Mouse (Mus musculus): ENCODE results near the gene Anxa11. TPM values are rescaled to one million over a fixed set of nuclear protein-coding genes. Genes with fewer than 3 reads are reported as not detected.
"Not testable (repeated sequence)": the region's sequence is repeated elsewhere in the genome, so short reads cannot be mapped to it uniquely, and the experiment has no call there.

Gene Anxa11
- total RNA-seq, 2 experiments from 2014 or later = 9.3 to 11.0 TPM

DNA sequence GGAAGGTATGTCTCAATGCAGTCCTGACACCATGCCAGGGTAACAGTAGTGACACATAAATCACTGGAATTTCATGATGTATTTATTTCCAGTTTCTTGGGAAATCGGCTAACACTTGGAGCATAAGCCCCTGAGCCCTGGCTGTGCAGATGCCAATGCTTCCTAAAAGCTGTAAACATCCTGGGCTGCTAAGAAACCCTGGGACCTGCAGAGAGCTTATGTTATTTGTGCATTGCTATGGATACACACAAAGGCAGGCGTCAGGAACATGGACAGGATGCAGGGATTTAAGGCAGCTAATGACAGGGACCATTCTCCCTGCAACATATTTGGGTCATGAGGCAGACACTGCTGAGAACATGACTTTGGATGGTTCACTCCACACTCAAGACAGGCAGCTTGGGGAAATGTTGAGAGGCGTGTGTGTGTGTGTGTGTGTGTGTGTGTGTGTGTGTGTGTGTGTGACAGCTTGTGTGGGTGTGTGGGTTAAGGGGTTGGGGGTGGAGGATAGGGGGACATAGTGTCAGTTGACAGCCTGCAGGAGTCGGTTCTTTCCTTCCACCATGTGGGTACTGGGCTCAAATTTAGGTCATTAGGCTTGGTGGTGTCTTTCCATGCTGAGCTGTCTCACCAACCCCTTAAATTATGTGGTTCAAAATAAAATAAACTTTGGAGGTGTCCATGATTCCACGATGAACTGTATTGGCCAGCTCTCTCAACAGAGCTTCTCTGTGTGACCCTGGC lies 76.6 kb downstream of the Anxa11 start:
- intact Hi-C loops (cut with DNase I); DNase-seq (ENCODE audit: extremely low spot score in 1 of 2, low spot score in 2 of 2): not testable (repeated sequence)

DNA sequence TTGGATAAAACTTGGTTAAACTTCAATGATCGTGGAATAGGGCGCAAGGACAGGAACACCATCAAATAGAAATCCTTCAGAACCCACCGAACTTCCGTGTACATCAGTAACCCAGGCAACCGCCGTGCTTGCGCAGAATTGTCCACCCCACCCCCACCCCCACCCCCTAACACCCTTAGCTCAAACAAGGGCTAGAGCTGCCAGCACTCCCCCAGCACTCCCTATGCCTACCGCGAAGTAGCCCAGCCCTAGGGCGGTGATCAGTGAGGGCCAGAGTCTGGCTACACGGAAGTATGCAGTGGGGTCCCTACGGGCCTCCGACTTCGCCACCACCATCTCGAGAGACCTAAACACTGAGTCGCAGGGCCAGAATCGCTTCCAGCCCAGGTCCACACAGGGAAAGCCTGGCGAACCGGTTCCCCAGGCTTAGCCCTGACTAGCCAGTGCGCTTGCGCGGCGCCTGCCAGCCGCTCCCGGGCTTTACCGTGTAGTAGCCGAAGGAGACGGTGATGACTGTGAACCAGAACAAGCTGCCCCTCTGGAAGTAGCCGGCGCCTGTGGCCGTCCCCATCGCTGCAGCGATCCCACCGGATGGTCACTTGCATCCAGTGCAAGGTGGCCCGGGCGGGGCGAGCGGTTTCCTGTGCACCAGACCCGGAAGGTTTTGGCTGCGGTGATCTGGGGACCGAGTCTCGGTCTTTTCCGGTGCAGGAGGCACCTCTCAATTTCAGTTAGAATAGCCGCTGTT lies 85.0 kb downstream of the Anxa11 start:
- intact Hi-C loops (cut with DNase I); DNase-seq (ENCODE audit: extremely low spot score in 1 of 2, low spot score in 2 of 2): not testable (repeated sequence)

DNA sequence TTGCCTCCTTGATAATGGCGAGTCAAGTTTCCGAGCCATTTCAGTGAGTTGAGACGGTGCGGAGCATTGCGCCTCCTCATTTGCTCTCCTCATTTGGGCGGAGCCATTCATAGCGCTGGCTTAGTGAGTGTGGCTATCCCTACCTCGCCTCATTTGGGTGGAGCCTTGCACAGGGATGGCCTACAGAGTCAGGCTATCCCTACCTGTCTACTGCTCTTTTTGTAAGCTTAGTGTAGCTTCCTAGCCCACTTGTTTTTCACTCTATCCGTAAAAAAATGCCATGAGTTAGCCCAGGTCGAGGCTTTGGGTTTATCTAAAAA lies 85.6 kb downstream of the Anxa11 start, which contains the start of gene Tmem254a:
Gene Tmem254a, minus strand, starts transcription at position 111 of the 320 bp plus-strand sequence.
- intact Hi-C loops (cut with DNase I); DNase-seq (ENCODE audit: extremely low spot score in 1 of 2, low spot score in 2 of 2): not testable (repeated sequence)

Small RNA genes within 50 kb of the gene (microRNA-seq; reads per million reads assigned to microRNA genes)
- gene Gm23701 = not detected

Other genes with a start within 250 kb of the Anxa11 start
- 10 to 100 TPM; 21.1 to 22.0 TPM for gene Ppif, start 148.0 kb upstream of the Anxa11 start, total RNA-seq (2021)
- 10 to 100 TPM; 34.9 to 41.8 TPM for gene Zcchc24, start 73.1 kb upstream of the Anxa11 start, total RNA-seq (2021)
- 1 to 10 TPM in 1 of 2 experiments, not detected in 1; 1.4 TPM for gene Plac9a, start 60.9 kb downstream of the Anxa11 start, total RNA-seq (2021)
- 10 to 100 TPM; 19.3 to 19.6 TPM for gene Tmem254a, start 85.5 kb downstream of the Anxa11 start, total RNA-seq (2021)
- gene Cphx1, start 96.1 kb downstream of the Anxa11 start, total RNA-seq (2021) = not detected
- under 1 TPM in 1 of 2 experiments, not detected in 1; 0.36 TPM for gene Duxbl1, start 136.4 kb downstream of the Anxa11 start, total RNA-seq (2021)
- 1 to 10 TPM; 1.2 to 3.3 TPM for gene Gm9780, start 200.6 kb downstream of the Anxa11 start, total RNA-seq (2021)
- 10 to 100 TPM; 54.7 to 62.9 TPM for gene Tmem254c, start 225.2 kb downstream of the Anxa11 start, total RNA-seq (2021)
- gene Cphx2, start 239.4 kb downstream of the Anxa11 start, total RNA-seq (2021) = not detected
- gene Cphx3, start 240.1 kb downstream of the Anxa11 start, total RNA-seq (2021) = not detected